Mouse (Mus musculus) limb, embryonic 13.5 days (tissue): ENCODE data around the gene Tnrc18. TPM values are rescaled to one million over a fixed set of nuclear protein-coding genes. Genes with fewer than 3 reads are reported as not detected.

ENCODE experiments used
- ATAC-seq: fragments of 200-750 bp; cut with Nextera tagmentation; 2 replicates; pipeline ENCODE4 v1.8.0; 2017; ENCODE audit warnings: low read depth, moderate number of reproducible peaks, moderate TSS enrichment; ENCODE audit not compliant: low FRiP score
- H3K27ac ChIP-seq: fragments of 300-500 bp; sonication (generic); 2 replicates; pipeline ENCODE4 v1.5.1; 2015; ENCODE audit warnings: inconsistent platforms, mild to moderate bottlenecking, moderate library complexity
- H3K27me3 ChIP-seq: fragments of 300-500 bp; sonication (generic); 2 replicates; pipeline ENCODE4 v1.6.1; 2015; ENCODE audit warnings: mild to moderate bottlenecking, inconsistent platforms
- H3K36me3 ChIP-seq: fragments of 300-500 bp; sonication (generic); 2 replicates; pipeline ENCODE4 v1.6.1; 2015; ENCODE audit warnings: inconsistent platforms, mild to moderate bottlenecking, moderate library complexity
- H3K4me1 ChIP-seq: fragments of 300-500 bp; sonication (generic); 2 replicates; pipeline ENCODE4 v1.6.1; 2015; ENCODE audit warnings: inconsistent platforms
- H3K4me2 ChIP-seq: fragments of 300-500 bp; sonication (generic); replicated peaks from 2 replicates; pipeline ENCODE4 v1.6.1; 2015; ENCODE audit warnings: inconsistent platforms, mild to moderate bottlenecking, moderate library complexity
- H3K4me3 ChIP-seq: fragments of 300-500 bp; sonication (generic); 2 replicates; pipeline ENCODE4 v1.5.1; 2015; ENCODE audit warnings: moderate library complexity, mild to moderate bottlenecking, inconsistent platforms
- H3K9ac ChIP-seq: fragments of 300-500 bp; sonication (generic); 2 replicates; pipeline ENCODE4 v1.6.1; 2015; ENCODE audit warnings: mild to moderate bottlenecking, inconsistent platforms
- H3K9me3 ChIP-seq: fragments of 300-500 bp; sonication (generic); 2 replicates; pipeline ENCODE4 v1.6.1; 2016; ENCODE audit warnings: inconsistent platforms
- WGBS: fragments of 180-500 bp; shearing (Covaris S2); methylation state at CpG from one replicate; pipeline ENCODE4 v1.1.7; 2015; 5-methylcytosine and 5-hydroxymethylcytosine counted together
- polyA plus RNA-seq: library from polyadenylated mRNA; unstranded; fragments of >200 nt; fragmentation: Nextera tagmentation; extraction: Ambion mirVana; gene quantifications from 2 replicates; pipeline ENCODE4 v1.2.1, GENCODE M21; 2015

The Tnrc18 gene
- polyA plus RNA-seq, 1 experiment from 2014 or later = 37.4 TPM

DNA sequence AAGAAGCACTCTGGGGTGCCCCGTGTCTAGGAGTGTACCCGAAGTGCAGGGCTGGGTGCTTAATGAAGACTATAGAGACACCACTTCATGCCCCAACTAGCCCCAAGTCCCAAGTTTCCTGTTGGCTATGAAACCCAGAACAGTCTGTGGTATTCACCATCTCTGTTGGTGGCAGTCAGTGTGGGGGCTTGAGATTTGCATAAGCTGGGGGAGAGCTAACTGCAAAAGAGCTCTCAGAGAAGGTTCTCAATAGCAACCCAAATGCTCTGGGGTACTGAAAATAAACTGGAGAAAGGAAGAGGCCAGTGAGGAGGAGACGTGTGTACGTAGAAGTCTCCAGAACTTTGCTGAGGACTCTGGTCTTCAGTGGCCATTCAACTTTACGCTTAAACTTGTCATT, 134.9 kb downstream of the Tnrc18 start:
- H3K4me3 ChIP-seq = no peak overlapping the region
- no peaks in the 10 kb centered on the region for H3K27me3 ChIP-seq
- 93% methylated on average over 5 of the region's 5 CpGs for WGBS
- no peak overlapping the region for H3K27ac ChIP-seq
- no peak for ATAC-seq
- no peak overlapping the region for H3K9ac ChIP-seq
- no peaks in the 10 kb centered on the region for H3K36me3 ChIP-seq
- no peak overlapping the region for H3K4me2 ChIP-seq
- no peaks in the 10 kb centered on the region for H3K4me1 ChIP-seq
- H3K9me3 ChIP-seq = peaks cover 5% of the 10 kb centered on the region

DNA sequence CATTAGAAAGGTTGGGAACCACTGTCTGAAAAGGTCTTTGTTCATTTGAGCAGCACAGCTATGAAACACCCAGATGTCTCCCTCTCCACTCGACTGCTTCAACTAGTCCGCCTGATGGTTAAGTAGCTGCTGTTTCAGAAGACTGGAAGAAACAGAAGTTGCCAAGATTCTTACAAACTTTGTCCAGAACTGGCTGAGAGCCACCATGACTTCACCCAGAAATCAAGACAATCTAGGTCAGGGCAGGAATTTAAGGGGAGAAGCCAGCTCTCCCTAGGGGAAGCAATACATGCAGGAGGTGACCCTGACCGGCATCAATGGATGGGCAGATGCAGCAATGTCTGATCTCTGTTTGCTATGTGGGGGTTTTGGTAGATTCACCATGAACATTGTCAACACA, 135.6 kb downstream of the Tnrc18 start:
- no peaks in the 10 kb centered on the region for H3K27me3 ChIP-seq
- no peaks in the 10 kb centered on the region for H3K36me3 ChIP-seq
- H3K9ac ChIP-seq = no peak overlapping the region
- no peak overlapping the region for H3K27ac ChIP-seq
- H3K9me3 ChIP-seq = peaks cover 5% of the 10 kb centered on the region
- H3K4me1 ChIP-seq = no peaks in the 10 kb centered on the region
- ATAC-seq = no peak
- H3K4me2 ChIP-seq = no peak overlapping the region
- 80% methylated on average over 3 of the region's 3 CpGs for WGBS
- no peak overlapping the region for H3K4me3 ChIP-seq

DNA sequence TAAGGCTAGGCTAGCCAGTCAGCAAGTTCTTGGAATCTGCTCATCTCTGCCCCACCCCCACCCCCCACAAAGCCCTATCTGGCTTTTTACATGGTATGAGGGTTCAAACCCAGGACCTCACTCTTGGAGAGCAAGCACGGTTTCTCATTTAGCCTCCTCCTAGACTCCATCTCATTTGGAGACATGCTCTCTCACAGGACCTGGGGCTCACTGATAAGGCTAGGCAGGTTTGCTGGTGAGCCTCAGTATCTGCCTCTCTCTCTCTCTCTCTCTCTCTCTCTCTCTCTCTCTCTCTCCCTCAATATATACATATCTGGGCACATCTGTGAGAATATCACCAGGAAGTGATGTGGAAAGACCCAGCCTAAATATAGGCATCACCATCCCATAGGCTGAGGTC, 138.4 kb downstream of the Tnrc18 start:
- Histone ChIP-seq H3K4me3 (no peak overlapping the region), H3K4me2 (no peak overlapping the region), H3K4me1 (no peaks in the 10 kb centered on the region), H3K9me3 (peaks cover 5% of the 10 kb centered on the region), H3K9ac (no peak overlapping the region), H3K36me3 (no peaks in the 10 kb centered on the region), H3K27me3 (no peaks in the 10 kb centered on the region), H3K27ac (no peak overlapping the region)
- no peak for ATAC-seq
- 93% methylated on average over 1 of the region's 1 CpGs for whole genome bisulfite sequencing

DNA sequence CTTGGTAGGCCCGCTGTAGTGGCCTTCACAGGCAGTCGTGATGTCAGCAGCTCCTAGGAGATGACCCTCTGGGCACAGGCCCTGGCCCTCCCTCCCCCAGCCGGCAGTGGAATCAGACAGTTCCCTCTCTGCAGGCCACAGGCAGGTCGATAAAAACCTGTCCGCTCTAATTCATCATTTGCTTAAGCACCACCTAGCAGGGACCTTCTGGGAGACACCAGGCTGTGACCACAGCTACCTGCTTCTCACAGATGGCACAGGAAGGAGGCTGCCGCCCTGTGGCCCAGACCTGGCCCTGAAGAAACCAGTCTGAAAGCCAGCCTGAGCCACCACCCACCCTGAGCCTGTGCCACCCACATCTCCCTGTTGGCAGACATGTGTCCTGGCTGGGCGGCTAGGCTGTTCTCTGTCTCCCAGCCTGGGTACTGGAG, 139.3 kb downstream of the Tnrc18 start:
- Histone ChIP-seq H3K4me3 (no peak overlapping the region), H3K27ac (no peak overlapping the region), H3K9ac (no peak overlapping the region), H3K36me3 (no peaks in the 10 kb centered on the region), H3K4me1 (no peaks in the 10 kb centered on the region), H3K27me3 (no peaks in the 10 kb centered on the region), H3K9me3 (peaks cover 2% of the 10 kb centered on the region), H3K4me2 (no peak overlapping the region)
- WGBS = 71% methylated on average over 7 of the region's 7 CpGs
- no peak for ATAC-seq

Other genes with a start within 250 kb of the Tnrc18 start
- gene Mmd2, start 208.9 kb downstream of the Tnrc18 start, polyA plus RNA-seq = 2.1 and 2.2 TPM in 2 replicates
- gene Wipi2, start 190.0 kb downstream of the Tnrc18 start, polyA plus RNA-seq = 50.0 and 53.1 TPM in 2 replicates
- 9.0 and 10.6 TPM in 2 replicates for gene Slc29a4, start 125.2 kb downstream of the Tnrc18 start, polyA plus RNA-seq
- gene Fbxl18, start 77.8 kb upstream of the Tnrc18 start, polyA plus RNA-seq = 14.1 and 16.1 TPM in 2 replicates
- gene Actb, start 89.1 kb upstream of the Tnrc18 start, polyA plus RNA-seq = 15,880 and 15,896 TPM in 2 replicates
- gene Fscn1, start 142.7 kb upstream of the Tnrc18 start, polyA plus RNA-seq = 421 and 428 TPM in 2 replicates